Mouse (Mus musculus) embryonic fibroblast, embryonic 13.5 days (primary cell): ENCODE data around the gene Sirt7. TPM values are rescaled to one million over a fixed set of nuclear protein-coding genes. Genes with fewer than 3 reads are reported as not detected.

ENCODE experiments used
- H3K27ac ChIP-seq: 2 replicates; pipeline ENCODE4 v1.5.1; 2012; ENCODE audit warnings: low read length, control low read depth, inconsistent platforms; ENCODE audit not compliant: insufficient read depth
- H3K4me1 ChIP-seq: 2 replicates; pipeline ENCODE4 v1.6.1; 2011; ENCODE audit warnings: low read length; ENCODE audit not compliant: control insufficient read depth, insufficient read depth
- H3K4me3 ChIP-seq: 2 replicates; pipeline ENCODE4 v1.5.1; 2011; ENCODE audit warnings: mild to moderate bottlenecking, control low read depth, low read length; ENCODE audit not compliant: insufficient read depth
- CTCF ChIP-seq: IDR thresholded peaks from 2 replicates; pipeline ENCODE4 v1.5.1; 2011; ENCODE audit warnings: mild to moderate bottlenecking, control low read depth, low read length, moderate library complexity, borderline replicate concordance; ENCODE audit not compliant: insufficient read depth
- POLR2A ChIP-seq: IDR thresholded peaks from 2 replicates; pipeline ENCODE4 v1.6.1; 2011; ENCODE audit warnings: low read depth, mild to moderate bottlenecking, control low read depth, low read length, moderate library complexity
- polyA plus RNA-seq: library from polyadenylated mRNA; stranded (reverse); fragments of >200 nt; gene quantifications from 2 replicates; pipeline ENCODE4 v1.2.4, GENCODE M21; 2011; ENCODE audit warnings: low read depth; ENCODE audit not compliant: missing spikeins, insufficient read length

Gene Sirt7
- polyA plus RNA-seq, 1 experiment, result 15.9 TPM

DNA sequence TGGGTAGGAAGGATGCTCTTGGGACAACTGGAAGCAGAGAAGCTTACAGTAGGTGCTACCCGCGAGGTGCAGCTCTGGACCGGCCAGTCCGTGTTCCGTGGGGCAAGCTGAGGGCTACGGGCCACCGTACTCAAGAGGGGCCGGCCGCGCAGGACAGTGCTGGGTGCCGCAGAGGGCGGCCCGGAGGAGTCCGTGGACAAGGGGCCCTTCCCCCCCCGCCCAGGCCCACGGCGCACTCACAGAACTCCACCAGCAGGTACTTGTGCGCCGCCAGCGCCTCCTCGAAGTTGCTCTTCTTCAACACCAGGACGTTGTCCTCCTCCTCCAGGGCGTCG, 52.7 kb downstream of the Sirt7 start:
- TF ChIP-seq POLR2A (no peak), CTCF (no peak)
- Histone ChIP-seq H3K27ac (0 out of 2 replicates have a peak overlapping the region, but pooled peaks have one; percentile 30), H3K4me1 (peaks cover 8% of the 10 kb centered on the region; the same call in 1 of the 2 replicates)

DNA sequence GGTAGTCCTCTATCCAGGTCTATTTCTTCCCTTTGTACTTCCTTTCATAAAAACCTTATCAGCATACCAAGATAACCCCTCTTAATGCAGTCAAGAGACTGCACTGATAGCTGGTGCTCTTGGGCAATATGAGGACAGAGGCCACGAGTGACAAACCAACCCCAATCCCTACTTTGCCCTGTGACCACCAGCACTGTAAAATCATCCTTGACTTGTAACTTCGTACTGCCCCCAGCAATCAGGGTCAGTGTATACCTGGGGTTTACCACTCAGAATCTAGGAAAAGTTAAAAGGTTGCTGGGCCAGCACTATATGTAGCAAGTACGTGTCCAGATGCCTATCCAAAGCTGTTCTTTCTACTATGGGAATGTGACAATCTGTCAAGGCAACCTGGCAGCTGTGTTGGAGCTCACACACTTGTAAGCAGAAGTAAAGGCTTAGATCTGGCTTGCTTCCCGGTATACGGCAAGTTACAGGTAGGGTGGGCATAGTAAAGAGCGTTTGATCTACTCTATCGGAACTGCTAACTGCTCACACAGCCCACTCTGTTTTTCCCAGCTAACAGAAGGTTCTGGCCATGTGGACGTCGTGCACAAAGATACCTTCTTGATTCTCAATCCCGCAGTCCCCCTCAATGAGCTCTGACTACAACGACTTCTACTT, 53.2 kb downstream of the Sirt7 start:
- no peak overlapping the region for H3K27ac ChIP-seq
- TF ChIP-seq POLR2A, result no peak
- TF ChIP-seq CTCF, result no peak
- H3K4me3 ChIP-seq, result peak overlapping the region; percentile 98
- peaks cover 8% of the 10 kb centered on the region; the same call in 1 of the 2 replicates for H3K4me1 ChIP-seq

More for the DNA sequence above, 52.7 kb downstream of the Sirt7 start:
- H3K4me3 ChIP-seq, result peak overlapping the region; percentile 98

DNA sequence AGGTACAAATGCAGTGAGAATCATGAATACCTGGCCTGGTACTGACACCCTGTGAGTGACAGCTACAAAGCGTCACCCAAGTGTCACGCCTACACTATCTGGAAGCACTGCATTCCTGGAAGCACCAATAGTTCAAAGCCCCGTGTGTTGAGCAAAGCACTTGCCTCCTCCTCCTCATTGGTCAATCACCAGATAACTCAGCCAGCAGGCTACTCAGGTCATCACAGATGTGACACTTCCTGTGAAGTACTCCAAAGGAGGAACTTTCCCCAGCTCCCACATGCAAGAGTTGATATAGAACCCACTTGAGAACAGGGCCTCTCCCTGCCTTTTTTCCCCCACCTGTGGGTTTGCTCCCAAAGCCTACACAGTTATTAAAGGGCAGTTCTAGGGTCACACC, 53.9 kb downstream of the Sirt7 start:
- Histone ChIP-seq H3K4me3 (peak overlapping the region; percentile 98), H3K27ac (no peak overlapping the region), H3K4me1 (peaks cover 8% of the 10 kb centered on the region; the same call in 1 of the 2 replicates)
- TF ChIP-seq CTCF, result no peak

Other genes with a start within 250 kb of the Sirt7 start
- gene Faap100, start 246.5 kb downstream of the Sirt7 start, polyA plus RNA-seq, result 8.5 and 10.9 TPM in 2 replicates
- 76.1 and 81.6 TPM in 2 replicates for gene Nploc4, start 187.5 kb downstream of the Sirt7 start, polyA plus RNA-seq
- gene Tspan10, start 182.6 kb downstream of the Sirt7 start, polyA plus RNA-seq, result not detected in 2 replicates
- gene Pde6g, start 171.7 kb downstream of the Sirt7 start, polyA plus RNA-seq, result not detected in 2 replicates
- gene Oxld1, start 167.2 kb downstream of the Sirt7 start, polyA plus RNA-seq, result 5.6 TPM in 2 replicates
- 18.9 and 27.3 TPM in 2 replicates for gene Ccdc137, start 167.1 kb downstream of the Sirt7 start, polyA plus RNA-seq
- gene Arl16, start 157.6 kb downstream of the Sirt7 start, polyA plus RNA-seq, result 24.0 and 30.7 TPM in 2 replicates
- 51.1 and 58.0 TPM in 2 replicates for gene Mrpl12, start 140.6 kb downstream of the Sirt7 start, polyA plus RNA-seq
- gene Slc25a10, start 133.4 kb downstream of the Sirt7 start, polyA plus RNA-seq, result 22.0 and 22.4 TPM in 2 replicates
- gene Gcgr, start 94.5 kb downstream of the Sirt7 start, polyA plus RNA-seq, result not detected in 2 replicates
- 65.4 and 90.1 TPM in 2 replicates for gene Mcrip1, start 75.5 kb downstream of the Sirt7 start, polyA plus RNA-seq
- gene Ppp1r27, start 74.1 kb downstream of the Sirt7 start, polyA plus RNA-seq, result not detected in 2 replicates
- gene P4hb, start 52.0 kb downstream of the Sirt7 start, polyA plus RNA-seq, result 846 and 907 TPM in 2 replicates
- gene Arhgdia, start 43.6 kb downstream of the Sirt7 start, polyA plus RNA-seq, result 500 and 534 TPM in 2 replicates
- gene Alyref, start 26.9 kb downstream of the Sirt7 start, polyA plus RNA-seq, result 112 and 150 TPM in 2 replicates
- gene Anapc11, start 26.8 kb downstream of the Sirt7 start, polyA plus RNA-seq, result 78.0 and 87.2 TPM in 2 replicates
- gene Npb, start 16.8 kb downstream of the Sirt7 start, polyA plus RNA-seq, result not detected in 2 replicates
- gene Pcyt2, start 7.3 kb downstream of the Sirt7 start, polyA plus RNA-seq, result 39.5 and 45.2 TPM in 2 replicates
- 39.4 and 43.9 TPM in 2 replicates for gene Mafg, start 8.4 kb upstream of the Sirt7 start, polyA plus RNA-seq
- 44.5 and 59.0 TPM in 2 replicates for gene Pycr1, start 18.5 kb upstream of the Sirt7 start, polyA plus RNA-seq
- gene Myadml2, start 22.9 kb upstream of the Sirt7 start, polyA plus RNA-seq, result not detected in 2 replicates
- 0.47 and 0.63 TPM in 2 replicates for gene Notum, start 35.9 kb upstream of the Sirt7 start, polyA plus RNA-seq
- 49.8 and 53.9 TPM in 2 replicates for gene Aspscr1, start 47.7 kb upstream of the Sirt7 start, polyA plus RNA-seq
- gene Cenpx, start 88.5 kb upstream of the Sirt7 start, polyA plus RNA-seq, result 42.8 and 44.1 TPM in 2 replicates
- gene Lrrc45, start 88.7 kb upstream of the Sirt7 start, polyA plus RNA-seq, result 16.1 and 17.8 TPM in 2 replicates
- gene Rac3, start 96.2 kb upstream of the Sirt7 start, polyA plus RNA-seq, result 16.0 and 20.8 TPM in 2 replicates
- 31.6 and 52.4 TPM in 2 replicates for gene Dcxr, start 102.0 kb upstream of the Sirt7 start, polyA plus RNA-seq
- 27.8 and 30.7 TPM in 2 replicates for gene Cbr2, start 106.9 kb upstream of the Sirt7 start, polyA plus RNA-seq
- 1.3 and 15.2 TPM in 2 replicates for gene Hmga1b, start 137.6 kb upstream of the Sirt7 start, polyA plus RNA-seq
- 12.8 and 13.0 TPM in 2 replicates for gene Rfng, start 159.0 kb upstream of the Sirt7 start, polyA plus RNA-seq
- gene Gps1, start 159.0 kb upstream of the Sirt7 start, polyA plus RNA-seq, result 103 and 112 TPM in 2 replicates
- gene Dus1l, start 171.2 kb upstream of the Sirt7 start, polyA plus RNA-seq, result 23.7 and 24.0 TPM in 2 replicates
- gene Fasn, start 199.3 kb upstream of the Sirt7 start, polyA plus RNA-seq, result 61.2 and 72.6 TPM in 2 replicates